Mouse (Mus musculus): ENCODE measurements around the gene Kif5c. TPM values are rescaled to one million over a fixed set of nuclear protein-coding genes. Genes with fewer than 3 reads are reported as not detected.
A peak's percentile ranks its signal among the peaks of the same experiment; 100 is the strongest.

Gene Kif5c
- total and polyA plus RNA-seq, 2 experiments from 2014 or later: 151 to 262 TPM

- Histone ChIP-seq H3K27ac (no peak overlapping the region), H3K4me2 (ENCODE audit: low read depth, low read length) (no peak overlapping the region), H3K9me3 (ENCODE audit: low read length) (no peaks in the 10 kb centered on the region), H3K9ac (replicated peaks; ENCODE audit: low read length) (no peak overlapping the region), H3K4me3 (ENCODE audit: low read length) (no peak overlapping the region), H3K36me3 (ENCODE audit: insufficient read depth, low read length) (peaks cover 4% of the 10 kb centered on the region; the same call in 1 of the 2 replicates), H3K4me1 (ENCODE audit: insufficient read depth, low read length) (no peaks in the 10 kb centered on the region), H3K27me3 (ENCODE audit: insufficient read depth, low read length) (no peaks in the 10 kb centered on the region)
- ATAC-seq (no peak), DNase-seq (ENCODE audit: low spot score) (no peak)
- TF ChIP-seq CTCF (IDR thresholded peaks at IDR 0.05; ENCODE audit: low read depth): no peak
- 70% methylated on average over 11 of the region's 11 CpGs for WGBS
Measured at GRCm38 (mm10) chr2:49771172-49771571, 152.1 kb downstream of the Kif5c start.

- H3K36me3 ChIP-seq (ENCODE audit: insufficient read depth, low read length): peaks cover 2% of the 10 kb centered on the region; the same call in 1 of the 2 replicates
- DNase-seq (ENCODE audit: low spot score): no peak
- H3K4me3 ChIP-seq (ENCODE audit: low read length): no peak overlapping the region
- no peak for ATAC-seq
- H3K4me1 ChIP-seq (ENCODE audit: insufficient read depth, low read length): no peaks in the 10 kb centered on the region
- 81% methylated on average over 10 of the region's 10 CpGs for WGBS
- H3K27ac ChIP-seq: no peak overlapping the region
- TF ChIP-seq CTCF (IDR thresholded peaks at IDR 0.05; ENCODE audit: low read depth): no peak
- H3K4me2 ChIP-seq (ENCODE audit: low read depth, low read length): no peak overlapping the region
- no peaks in the 10 kb centered on the region for H3K9me3 ChIP-seq (ENCODE audit: low read length)
- no peaks in the 10 kb centered on the region for H3K27me3 ChIP-seq (ENCODE audit: insufficient read depth, low read length)
- H3K9ac ChIP-seq (replicated peaks; ENCODE audit: low read length): no peak overlapping the region
Measured at GRCm38 (mm10) chr2:49773194-49773931, 154.3 kb downstream of the Kif5c start.

DNA sequence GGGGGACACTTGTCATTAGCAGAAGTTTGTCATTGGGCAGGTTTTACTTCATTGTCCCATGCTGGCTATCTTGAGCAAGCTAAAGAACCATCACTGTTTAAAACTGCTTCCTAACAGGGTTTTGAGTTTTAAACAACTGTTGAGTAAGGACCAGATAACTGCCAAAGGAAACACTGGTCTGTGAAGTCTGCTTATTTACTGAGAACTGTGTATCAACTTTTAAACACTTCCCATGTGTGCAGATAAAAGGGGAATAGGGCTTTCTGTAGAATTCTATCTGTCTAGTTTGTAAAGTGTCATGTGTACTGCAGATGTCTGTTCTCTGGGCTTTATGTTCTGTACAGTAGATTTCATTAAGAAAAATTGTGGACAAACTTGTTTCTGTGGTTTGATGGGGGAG is 155.1 kb downstream of the Kif5c start:
- DNase-seq (ENCODE audit: low spot score) (no peak), ATAC-seq (no peak)
- H3K9me3 ChIP-seq (ENCODE audit: low read length): no peaks in the 10 kb centered on the region
- H3K27ac ChIP-seq: no peak overlapping the region
- no peaks in the 10 kb centered on the region for H3K27me3 ChIP-seq (ENCODE audit: insufficient read depth, low read length)
- no peak overlapping the region for H3K4me3 ChIP-seq (ENCODE audit: low read length)
- no peaks in the 10 kb centered on the region for H3K4me1 ChIP-seq (ENCODE audit: insufficient read depth, low read length)
- H3K4me2 ChIP-seq (ENCODE audit: low read depth, low read length): no peak overlapping the region
- TF ChIP-seq CTCF (IDR thresholded peaks at IDR 0.05; ENCODE audit: low read depth): no peak
- H3K36me3 ChIP-seq (ENCODE audit: insufficient read depth, low read length): no peaks in the 10 kb centered on the region; the same call in 1 of the 2 replicates
- H3K9ac ChIP-seq (replicated peaks; ENCODE audit: low read length): no peak overlapping the region

DNA sequence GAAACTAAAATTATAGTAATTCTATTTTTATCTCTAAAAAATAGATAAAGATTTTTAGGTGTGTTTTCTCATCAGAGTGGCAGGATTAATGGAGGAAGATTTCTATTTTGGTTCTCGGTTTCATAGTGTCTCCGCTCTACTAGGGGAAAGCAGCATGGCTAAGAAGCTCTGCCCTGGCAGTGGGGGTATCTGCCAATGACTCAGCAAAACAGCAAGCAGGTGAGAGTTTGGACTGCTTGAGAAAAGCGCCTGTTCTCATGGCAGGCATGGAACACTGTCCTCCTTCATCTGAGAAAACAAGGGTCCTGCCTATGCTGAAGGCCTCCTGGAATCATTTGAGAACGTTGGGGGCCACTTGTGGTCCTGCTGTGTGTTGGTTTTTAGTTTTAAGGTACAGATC is 156.1 kb downstream of the Kif5c start:
- H3K4me2 ChIP-seq (ENCODE audit: low read depth, low read length): no peak overlapping the region
- H3K4me3 ChIP-seq (ENCODE audit: low read length): no peak overlapping the region
- no peaks in the 10 kb centered on the region for H3K27me3 ChIP-seq (ENCODE audit: insufficient read depth, low read length)
- no peaks in the 10 kb centered on the region; the same call in 1 of the 2 replicates for H3K36me3 ChIP-seq (ENCODE audit: insufficient read depth, low read length)
- H3K9ac ChIP-seq (replicated peaks; ENCODE audit: low read length): no peak overlapping the region
- H3K4me1 ChIP-seq (ENCODE audit: insufficient read depth, low read length): no peaks in the 10 kb centered on the region
- ATAC-seq: no peak
- no peak for TF ChIP-seq CTCF (IDR thresholded peaks at IDR 0.05; ENCODE audit: low read depth)
- no peak overlapping the region for H3K27ac ChIP-seq
- no peaks in the 10 kb centered on the region for H3K9me3 ChIP-seq (ENCODE audit: low read length)
- WGBS: 94% methylated on average over 4 of the region's 4 CpGs
- no peak for DNase-seq (ENCODE audit: low spot score)

GRCm38 (mm10) chr2:49775735-49776134 is 156.6 kb downstream of the Kif5c start:
- no peak for ATAC-seq

DNA sequence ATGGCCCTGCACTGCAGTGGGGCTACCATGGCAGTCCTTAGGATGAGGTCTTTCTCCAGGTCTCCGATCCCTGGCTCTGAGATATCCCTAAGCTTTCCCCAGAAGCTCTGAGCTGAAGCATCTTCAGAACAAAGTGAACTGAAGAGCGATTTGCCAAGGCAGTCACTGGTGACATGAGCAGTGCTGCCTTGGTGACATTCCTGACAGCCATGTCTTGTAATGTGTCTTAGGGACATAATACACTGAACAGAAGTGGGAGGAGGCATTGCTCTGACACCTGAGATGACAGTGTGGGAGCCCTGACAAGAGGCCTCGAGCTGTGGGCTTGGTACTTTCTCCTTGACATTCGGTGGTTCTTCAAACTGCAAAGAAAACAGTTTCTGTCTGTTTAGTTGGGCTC is 157.3 kb downstream of the Kif5c start:
- Histone ChIP-seq H3K4me2 (ENCODE audit: low read depth, low read length) (no peak overlapping the region), H3K9me3 (ENCODE audit: low read length) (no peaks in the 10 kb centered on the region), H3K36me3 (ENCODE audit: insufficient read depth, low read length) (no peaks in the 10 kb centered on the region; the same call in 1 of the 2 replicates), H3K27me3 (ENCODE audit: insufficient read depth, low read length) (no peaks in the 10 kb centered on the region), H3K4me3 (ENCODE audit: low read length) (no peak overlapping the region), H3K27ac (no peak overlapping the region), H3K9ac (replicated peaks; ENCODE audit: low read length) (no peak overlapping the region), H3K4me1 (ENCODE audit: insufficient read depth, low read length) (no peaks in the 10 kb centered on the region)
- ATAC-seq (no peak), DNase-seq (ENCODE audit: low spot score) (no peak)
- WGBS: 81% methylated on average over 4 of the region's 4 CpGs
- TF ChIP-seq CTCF (IDR thresholded peaks at IDR 0.05; ENCODE audit: low read depth): no peak

More at GRCm38 (mm10) chr2:49775735-49776134, 156.6 kb downstream of the Kif5c start:
- peak; percentile 48 for TF ChIP-seq CTCF (IDR thresholded peaks at IDR 0.05; ENCODE audit: low read depth)
- Histone ChIP-seq H3K4me3 (ENCODE audit: low read length) (no peak overlapping the region), H3K9ac (replicated peaks; ENCODE audit: low read length) (no peak overlapping the region), H3K9me3 (ENCODE audit: low read length) (no peaks in the 10 kb centered on the region), H3K27ac (no peak overlapping the region), H3K36me3 (ENCODE audit: insufficient read depth, low read length) (no peaks in the 10 kb centered on the region; the same call in 1 of the 2 replicates), H3K4me1 (ENCODE audit: insufficient read depth, low read length) (no peaks in the 10 kb centered on the region), H3K27me3 (ENCODE audit: insufficient read depth, low read length) (no peaks in the 10 kb centered on the region), H3K4me2 (ENCODE audit: low read depth, low read length) (no peak overlapping the region)
- no peak for DNase-seq (ENCODE audit: low spot score)

DNA sequence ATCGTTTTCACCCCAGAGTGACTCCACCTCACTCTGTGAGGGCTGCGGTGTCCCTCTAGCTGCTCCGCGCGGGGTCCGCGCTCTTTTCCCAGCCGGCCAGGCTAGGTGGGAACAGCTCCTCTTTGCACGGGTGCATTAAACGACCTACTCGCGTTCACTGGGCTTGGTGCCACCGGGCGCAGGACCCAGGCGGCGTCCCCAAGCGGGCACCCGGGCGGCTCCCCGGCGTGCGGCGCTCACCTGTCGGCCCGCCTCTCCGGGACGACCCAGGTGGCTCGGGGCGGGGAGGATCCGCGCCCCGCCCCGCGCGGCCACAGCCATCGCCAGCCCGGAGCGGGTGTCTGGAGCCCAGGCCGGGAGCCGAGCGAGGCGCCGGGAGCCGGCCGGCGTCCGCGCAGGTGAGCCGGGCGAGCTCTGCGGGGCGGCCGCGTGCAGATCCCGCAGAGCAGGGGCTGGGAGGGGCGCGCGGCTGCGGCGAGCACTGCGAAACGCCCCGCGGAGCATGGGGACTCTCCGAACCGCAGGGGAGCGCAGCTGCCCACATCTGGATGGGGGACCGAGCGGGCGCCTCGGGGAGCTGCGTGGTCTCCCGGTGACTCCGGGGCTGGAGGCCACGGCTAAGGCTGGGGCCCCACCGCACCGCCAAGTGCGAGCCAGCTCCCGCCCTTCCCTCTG is 168.4 kb downstream of the Kif5c start, which contains the start of gene Lypd6b:
Lypd6b (plus strand) TSS at position 313 of the 675 bp plus-strand sequence.
- under 1% methylated on average over 74 of the region's 79 CpGs for WGBS
- Histone ChIP-seq H3K9ac (replicated peaks; ENCODE audit: low read length) (peak within 1 kb of the TSS; percentile 66), H3K9me3 (ENCODE audit: low read length) (no peaks in the 10 kb centered on the region), H3K4me1 (ENCODE audit: insufficient read depth, low read length) (no peaks in the 10 kb centered on the region), H3K27me3 (ENCODE audit: insufficient read depth, low read length) (no peaks in the 10 kb centered on the region), H3K36me3 (ENCODE audit: insufficient read depth, low read length) (no peaks in the 10 kb centered on the region), H3K27ac (no peak within 1 kb of the TSS), H3K4me2 (ENCODE audit: low read depth, low read length) (peak within 1 kb of the TSS; percentile 100), H3K4me3 (ENCODE audit: low read length) (peak within 1 kb of the TSS; percentile 67)
- no peak for TF ChIP-seq CTCF (IDR thresholded peaks at IDR 0.05; ENCODE audit: low read depth)
- ATAC-seq (peak; percentile 66), DNase-seq (ENCODE audit: low spot score) (peak; percentile 31)

Measured in hindbrain, postnatal 0 days (tissue).